Mouse (Mus musculus): Measurements from ENCODE around the gene Gm21988. TPM values are rescaled to one million over a fixed set of nuclear protein-coding genes. Genes with fewer than 3 reads are reported as not detected.

Gene Gm21988
- polyA plus RNA-seq, 1 experiment from 2014 or later: 15.3 TPM

GRCm38 (mm10) chr11:70227661-70228245, 11.9 kb downstream of the Gm21988 start:
- Histone ChIP-seq H3K27me3 (replicated peaks; ENCODE audit: insufficient read depth, low read length) (peaks cover 11% of the 10 kb centered on the region; the same call in 1 of the 2 replicates), H3K36me3 (ENCODE audit: insufficient read depth, low read length) (no peaks in the 10 kb centered on the region), H3K4me3 (ENCODE audit: low read depth, low read length) (peak overlapping the region; percentile 46), H3K27ac (ENCODE audit: low read length) (peak overlapping the region; percentile 93), H3K4me2 (replicated peaks; ENCODE audit: low read depth, low read length) (peak overlapping the region; percentile 58), H3K9me3 (ENCODE audit: low read length) (no peaks in the 10 kb centered on the region), H3K9ac (replicated peaks; ENCODE audit: low read depth) (peak overlapping the region; percentile 68), H3K4me1 (ENCODE audit: insufficient read depth, low read depth, low read length) (peaks cover 18% of the 10 kb centered on the region)
- 52% methylated on average over 4 of the region's 4 CpGs for WGBS
- no peak for ATAC-seq
- DNase-seq (ENCODE audit: low spot score): peak; percentile 45
- no peak for TF ChIP-seq EP300 (IDR thresholded peaks at IDR 0.05)
- no peak for TF ChIP-seq CTCF (IDR thresholded peaks at IDR 0.05)

DNA sequence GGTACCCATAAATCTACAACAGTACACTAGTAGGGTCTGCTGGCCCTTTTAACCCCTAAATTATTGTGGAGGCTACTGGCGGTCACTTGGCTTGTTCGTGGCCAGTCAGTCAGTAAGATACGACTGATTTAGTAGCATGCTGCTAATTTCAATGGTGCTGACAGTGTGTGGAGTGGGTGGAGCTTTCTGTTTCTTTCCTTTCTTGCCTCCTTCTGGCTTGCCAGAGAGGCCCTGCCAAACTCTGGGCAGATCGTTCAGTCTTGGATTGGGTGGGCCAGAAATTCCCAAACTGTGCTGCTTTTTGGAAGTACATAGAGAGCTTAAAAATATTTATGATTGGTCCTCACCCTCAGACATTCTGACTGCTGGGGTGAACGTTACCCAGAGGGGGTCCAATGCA, 12.5 kb downstream of the Gm21988 start:
- peaks cover 11% of the 10 kb centered on the region; the same call in 1 of the 2 replicates for H3K27me3 ChIP-seq (replicated peaks; ENCODE audit: insufficient read depth, low read length)
- no peak for TF ChIP-seq EP300 (IDR thresholded peaks at IDR 0.05)
- H3K27ac ChIP-seq (ENCODE audit: low read length): peak overlapping the region; percentile 81

DNA sequence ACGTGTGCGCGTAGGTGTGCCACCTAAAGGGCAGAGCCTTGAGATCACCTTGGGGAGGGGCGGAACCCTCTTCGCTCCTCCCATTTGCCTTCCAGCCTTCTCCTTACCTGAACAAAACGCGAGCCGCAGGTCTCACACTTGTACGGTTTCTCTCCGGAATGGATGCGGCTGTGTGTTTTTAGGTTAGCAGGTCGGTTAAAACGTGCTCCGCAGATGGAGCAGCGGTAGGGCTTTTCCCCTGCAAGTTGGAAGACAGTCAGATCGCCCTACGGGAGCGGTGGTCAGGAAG, 13.1 kb downstream of the Gm21988 start:
- Histone ChIP-seq H3K4me1 (ENCODE audit: insufficient read depth, low read depth, low read length) (peaks cover 21% of the 10 kb centered on the region), H3K9me3 (ENCODE audit: low read length) (no peaks in the 10 kb centered on the region), H3K27me3 (replicated peaks; ENCODE audit: insufficient read depth, low read length) (peaks cover 11% of the 10 kb centered on the region; the same call in 1 of the 2 replicates), H3K4me3 (ENCODE audit: low read depth, low read length) (peak overlapping the region; percentile 46), H3K27ac (ENCODE audit: low read length) (peak overlapping the region; percentile 81), H3K9ac (replicated peaks; ENCODE audit: low read depth) (peak overlapping the region; percentile 68; the same call in 1 of the 2 replicates), H3K4me2 (replicated peaks; ENCODE audit: low read depth, low read length) (peak overlapping the region; percentile 58), H3K36me3 (ENCODE audit: insufficient read depth, low read length) (no peaks in the 10 kb centered on the region)
- DNase-seq (ENCODE audit: low spot score) (peak; percentile 66), ATAC-seq (no peak)
- TF ChIP-seq EP300 (IDR thresholded peaks at IDR 0.05): no peak
- no peak for TF ChIP-seq CTCF (IDR thresholded peaks at IDR 0.05)
- WGBS: 10% methylated on average over 18 of the region's 18 CpGs

More for the DNA sequence above, 12.5 kb downstream of the Gm21988 start:
- Histone ChIP-seq H3K36me3 (ENCODE audit: insufficient read depth, low read length) (no peaks in the 10 kb centered on the region), H3K4me3 (ENCODE audit: low read depth, low read length) (peak overlapping the region; percentile 46), H3K4me1 (ENCODE audit: insufficient read depth, low read depth, low read length) (peaks cover 18% of the 10 kb centered on the region), H3K4me2 (replicated peaks; ENCODE audit: low read depth, low read length) (peak overlapping the region; percentile 58), H3K9me3 (ENCODE audit: low read length) (no peaks in the 10 kb centered on the region), H3K9ac (replicated peaks; ENCODE audit: low read depth) (peak overlapping the region; percentile 68; the same call in 1 of the 2 replicates)
- DNase-seq (ENCODE audit: low spot score): peak; percentile 25
- ATAC-seq: no peak
- WGBS: 25% methylated on average over 5 of the region's 5 CpGs

DNA sequence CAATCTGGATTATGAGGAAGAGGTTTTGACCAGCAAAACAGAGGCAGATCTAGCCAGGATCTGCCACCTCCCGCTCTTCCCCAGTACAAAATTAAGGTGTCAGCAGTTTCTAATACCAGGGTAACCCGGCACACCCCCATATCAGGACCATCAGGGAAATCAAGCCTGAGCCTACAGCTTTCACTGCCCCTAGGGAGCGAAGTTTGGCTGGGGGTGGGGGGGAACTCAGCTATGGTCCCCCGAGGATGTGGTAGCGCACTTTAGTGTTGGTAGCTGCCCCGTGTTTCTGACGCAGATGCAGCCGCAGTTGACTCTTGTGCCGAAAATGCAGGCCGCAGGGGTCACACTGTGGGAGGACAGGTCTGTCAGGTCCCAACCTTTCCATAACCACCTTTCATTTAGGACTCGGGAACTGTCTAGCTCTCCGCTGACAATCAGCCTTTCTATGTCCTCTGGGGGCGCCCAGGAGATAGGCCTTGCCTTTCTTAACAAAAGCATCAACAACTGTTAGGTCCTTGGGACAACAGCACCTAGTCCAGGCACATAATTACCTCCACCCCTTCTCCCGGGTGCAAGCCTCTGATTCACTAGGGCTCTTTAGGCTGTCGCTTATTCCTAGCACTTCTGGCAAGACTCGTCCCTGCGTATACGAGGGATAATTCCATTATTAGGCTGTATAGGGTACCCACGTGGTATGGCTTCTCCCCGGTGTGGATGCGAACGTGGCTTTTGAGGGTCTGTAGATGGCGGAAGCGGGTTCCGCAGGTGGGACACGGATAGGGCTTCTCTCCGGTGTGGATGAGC, 13.6 kb downstream of the Gm21988 start:
- TF ChIP-seq EP300 (IDR thresholded peaks at IDR 0.05): no peak
- TF ChIP-seq CTCF (IDR thresholded peaks at IDR 0.05): peak; percentile 36; the same call in 1 of the 2 replicates
- Histone ChIP-seq H3K27me3 (replicated peaks; ENCODE audit: insufficient read depth, low read length) (peaks cover 11% of the 10 kb centered on the region; the same call in 1 of the 2 replicates), H3K9me3 (ENCODE audit: low read length) (no peaks in the 10 kb centered on the region), H3K4me1 (ENCODE audit: insufficient read depth, low read depth, low read length) (peaks cover 25% of the 10 kb centered on the region), H3K4me3 (ENCODE audit: low read depth, low read length) (peak overlapping the region; percentile 46), H3K9ac (replicated peaks; ENCODE audit: low read depth) (peak overlapping the region; percentile 68; the same call in 1 of the 2 replicates), H3K27ac (ENCODE audit: low read length) (peak overlapping the region; percentile 81), H3K4me2 (replicated peaks; ENCODE audit: low read depth, low read length) (peak overlapping the region; percentile 58), H3K36me3 (ENCODE audit: insufficient read depth, low read length) (no peaks in the 10 kb centered on the region)
- 25% methylated on average over 27 of the region's 27 CpGs for WGBS
- DNase-seq (ENCODE audit: low spot score) (no peak), ATAC-seq (no peak)

DNA sequence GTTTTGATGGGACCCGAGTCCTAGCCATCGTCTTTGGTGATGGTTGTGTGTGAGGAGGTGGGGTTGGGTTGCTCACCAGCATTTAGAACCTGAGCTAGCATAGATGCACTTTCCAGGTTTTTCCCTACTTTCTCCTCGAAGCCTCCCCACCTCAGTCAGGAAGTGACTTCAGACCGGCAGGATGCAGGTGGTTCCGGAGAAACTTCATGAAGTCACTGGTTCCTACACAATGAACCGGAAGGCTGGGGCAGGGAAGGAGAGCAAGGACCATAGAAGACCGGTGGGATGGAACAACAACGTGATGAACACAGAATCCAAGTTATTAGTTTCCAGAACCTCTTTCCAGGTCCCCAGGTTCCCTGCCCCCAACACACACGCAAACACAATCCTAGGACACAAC, 15.9 kb downstream of the Gm21988 start:
- Histone ChIP-seq H3K4me2 (replicated peaks; ENCODE audit: low read depth, low read length) (no peak overlapping the region), H3K27me3 (replicated peaks; ENCODE audit: insufficient read depth, low read length) (no peaks in the 10 kb centered on the region)
- TF ChIP-seq EP300 (IDR thresholded peaks at IDR 0.05) (peak; percentile 96), CTCF (IDR thresholded peaks at IDR 0.05) (no peak)

More for the DNA sequence above, 15.9 kb downstream of the Gm21988 start:
- no peak overlapping the region for H3K9ac ChIP-seq (replicated peaks; ENCODE audit: low read depth)
- no peaks in the 10 kb centered on the region for H3K36me3 ChIP-seq (ENCODE audit: insufficient read depth, low read length)
- peak; percentile 75 for DNase-seq (ENCODE audit: low spot score)
- H3K27ac ChIP-seq (ENCODE audit: low read length): peak overlapping the region; percentile 81
- H3K4me1 ChIP-seq (ENCODE audit: insufficient read depth, low read depth, low read length): peaks cover 26% of the 10 kb centered on the region
- ATAC-seq: peak; percentile 49
- WGBS: 62% methylated on average over 9 of the region's 9 CpGs
- no peaks in the 10 kb centered on the region for H3K9me3 ChIP-seq (ENCODE audit: low read length)
- no peak overlapping the region for H3K4me3 ChIP-seq (ENCODE audit: low read depth, low read length)
